Mouse (Mus musculus): ENCODE results near the gene St8sia2.
"Not testable (repeated sequence)": the region's sequence is repeated elsewhere in the genome, so short reads cannot be mapped to it uniquely, and the experiment has no call there.

Gene St8sia2

GRCm38 (mm10) chr7:73989366-73989765 lies 24.1 kb downstream of the St8sia2 start:
- no peak for DNase-seq (ENCODE audit: extremely low read depth, low read depth)

GRCm38 (mm10) chr7:73972157-73972556 lies 41.3 kb downstream of the St8sia2 start:
- DNase-seq (ENCODE audit: extremely low read depth, low read depth), result not testable (repeated sequence)

GRCm38 (mm10) chr7:73965164-73965563 lies 48.3 kb downstream of the St8sia2 start:
- no peak for DNase-seq (ENCODE audit: extremely low read depth, low read depth)

DNA sequence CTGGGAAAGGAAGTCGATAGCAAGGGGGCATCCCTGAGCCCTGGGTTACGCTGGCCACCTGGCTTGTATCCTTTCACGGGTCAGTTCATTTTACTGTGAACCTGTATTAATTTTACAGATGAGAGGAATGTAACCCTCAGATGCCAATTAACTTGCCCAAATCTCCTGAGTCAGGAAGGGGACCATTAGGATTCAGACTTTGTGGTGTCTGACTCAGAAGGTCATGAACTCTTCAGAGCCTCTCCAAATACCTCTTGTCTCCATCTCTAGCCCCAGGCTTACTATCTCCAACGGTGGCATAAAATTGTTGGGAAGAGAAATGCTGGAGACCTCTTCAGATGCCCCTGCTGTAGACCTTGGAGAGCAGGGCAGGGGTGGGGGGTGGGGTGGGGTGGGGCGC lies 51.1 kb downstream of the St8sia2 start:
- no peak for DNase-seq (ENCODE audit: extremely low read depth, low read depth)

DNA sequence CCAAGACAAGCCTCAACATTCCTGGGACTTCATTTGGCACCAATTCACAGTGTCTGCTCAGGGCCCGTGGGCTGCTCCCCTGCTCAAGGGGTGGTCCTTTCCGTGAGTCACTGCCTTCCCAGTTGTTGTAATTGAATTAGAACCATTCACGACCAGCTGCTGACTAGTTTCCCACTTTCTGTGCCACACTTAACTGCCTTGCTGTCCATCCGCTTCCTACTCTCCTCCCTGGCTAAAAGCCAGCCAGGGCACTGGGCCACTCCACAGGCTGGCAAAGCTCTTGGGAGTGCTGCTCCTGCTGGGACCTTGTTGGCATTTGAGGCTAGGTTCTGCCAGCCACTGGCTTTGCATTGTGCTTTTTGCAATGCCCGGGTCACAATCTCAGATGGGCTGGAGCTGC lies 59.0 kb downstream of the St8sia2 start:
- DNase-seq (ENCODE audit: extremely low read depth, low read depth), result no peak

DNA sequence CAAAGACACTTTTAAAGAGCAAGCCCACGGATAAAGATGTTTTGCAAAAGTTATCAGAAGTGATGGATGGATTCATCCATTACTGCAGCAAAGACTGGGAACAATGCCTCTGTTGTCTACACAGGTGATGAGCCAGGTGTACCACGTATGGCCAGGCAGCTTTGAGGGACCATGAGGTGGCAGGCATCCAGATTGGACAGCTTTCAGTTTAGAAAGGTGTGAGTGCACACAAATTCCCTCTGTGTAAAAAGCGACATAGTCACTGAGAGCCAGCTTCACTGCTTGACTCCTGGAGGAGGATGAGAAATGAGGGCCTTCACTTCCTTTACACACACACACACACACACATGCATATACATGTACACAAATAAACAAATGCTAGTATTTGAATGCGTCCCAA lies 60.4 kb downstream of the St8sia2 start:
- no peak for DNase-seq (ENCODE audit: extremely low read depth, low read depth)

DNA sequence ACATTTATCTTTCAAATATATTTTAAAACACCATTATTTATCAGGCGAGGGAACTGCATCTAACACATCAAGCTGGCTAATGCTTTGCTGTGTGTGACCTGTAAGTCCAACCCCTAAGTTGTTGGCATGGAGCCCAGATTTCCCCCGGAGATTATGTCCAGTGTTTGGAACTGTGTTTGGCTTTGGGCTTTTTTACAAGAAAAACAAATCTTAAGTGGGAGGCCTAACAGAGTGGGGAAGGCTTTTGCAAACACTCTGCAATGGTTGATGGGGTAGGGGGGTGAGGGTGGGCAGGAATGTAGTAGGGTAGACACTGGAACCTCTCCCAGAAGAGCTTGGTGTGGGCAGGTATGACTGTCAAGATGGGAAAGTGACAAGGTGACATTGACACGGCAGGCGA lies 71.8 kb downstream of the St8sia2 start:
- no peak for DNase-seq (ENCODE audit: extremely low read depth, low read depth)

DNA sequence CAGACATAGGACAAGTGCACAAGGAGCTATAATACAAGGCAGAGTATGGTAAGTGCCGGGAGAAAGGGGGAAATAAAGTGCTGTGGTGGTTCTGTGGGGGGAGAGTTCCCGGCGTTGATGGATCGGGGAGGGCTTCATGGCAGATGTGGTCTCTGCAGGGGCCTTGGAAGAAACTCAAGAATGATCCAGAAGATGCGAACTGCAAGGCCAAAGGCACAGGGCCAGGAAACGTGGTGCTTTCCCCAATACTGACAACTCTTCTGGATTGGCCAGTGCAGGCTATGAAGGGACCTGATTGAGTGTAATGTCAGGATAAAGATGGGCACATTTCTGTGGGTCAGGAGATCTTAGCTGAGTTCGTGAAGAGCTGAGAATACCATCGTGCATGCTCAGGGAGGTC lies 74.3 kb downstream of the St8sia2 start:
- no peak for DNase-seq (ENCODE audit: extremely low read depth, low read depth)

GRCm38 (mm10) chr7:73938046-73938810 lies 75.3 kb downstream of the St8sia2 start:
- DNase-seq (ENCODE audit: extremely low read depth, low read depth), result no peak

- no peak for DNase-seq (ENCODE audit: extremely low read depth, low read depth)
Observed at GRCm38 (mm10) chr7:73936119-73936518, 77.4 kb downstream of the St8sia2 start.

GRCm38 (mm10) chr7:73935703-73936102 lies 77.8 kb downstream of the St8sia2 start:
- DNase-seq (ENCODE audit: extremely low read depth, low read depth), result no peak

- no peak for DNase-seq (ENCODE audit: extremely low read depth, low read depth)
Observed at GRCm38 (mm10) chr7:73933036-73933435, 80.5 kb downstream of the St8sia2 start.

GRCm38 (mm10) chr7:73920921-73921485 lies 92.5 kb downstream of the St8sia2 start:
- DNase-seq (ENCODE audit: extremely low read depth, low read depth), result no peak

- DNase-seq (ENCODE audit: extremely low read depth, low read depth), result no peak
Observed at GRCm38 (mm10) chr7:73917633-73918311, 95.7 kb downstream of the St8sia2 start.

DNA sequence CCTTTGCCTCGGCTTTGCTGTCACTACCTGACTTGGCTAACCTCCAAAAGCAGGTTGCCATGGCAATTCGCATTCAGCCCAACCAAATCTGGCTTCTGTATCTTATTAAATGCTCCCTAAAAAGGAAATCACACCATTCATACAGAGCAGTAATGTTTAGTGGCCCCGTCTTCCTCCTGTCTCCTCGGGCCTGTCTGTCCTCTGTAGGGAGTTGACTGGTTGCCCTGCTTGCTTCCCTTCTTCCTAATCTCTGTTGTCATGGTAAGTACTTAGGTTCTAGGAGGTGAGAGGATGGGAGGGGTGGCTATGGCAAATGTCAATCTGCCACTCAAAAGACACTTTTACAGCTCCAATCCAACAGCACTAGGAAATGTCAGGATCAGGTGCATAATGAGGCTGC lies 101.6 kb downstream of the St8sia2 start:
- no peak for DNase-seq (ENCODE audit: extremely low read depth, low read depth)

GRCm38 (mm10) chr7:73910843-73911242 lies 102.6 kb downstream of the St8sia2 start:
- no peak for DNase-seq (ENCODE audit: extremely low read depth, low read depth)

DNA sequence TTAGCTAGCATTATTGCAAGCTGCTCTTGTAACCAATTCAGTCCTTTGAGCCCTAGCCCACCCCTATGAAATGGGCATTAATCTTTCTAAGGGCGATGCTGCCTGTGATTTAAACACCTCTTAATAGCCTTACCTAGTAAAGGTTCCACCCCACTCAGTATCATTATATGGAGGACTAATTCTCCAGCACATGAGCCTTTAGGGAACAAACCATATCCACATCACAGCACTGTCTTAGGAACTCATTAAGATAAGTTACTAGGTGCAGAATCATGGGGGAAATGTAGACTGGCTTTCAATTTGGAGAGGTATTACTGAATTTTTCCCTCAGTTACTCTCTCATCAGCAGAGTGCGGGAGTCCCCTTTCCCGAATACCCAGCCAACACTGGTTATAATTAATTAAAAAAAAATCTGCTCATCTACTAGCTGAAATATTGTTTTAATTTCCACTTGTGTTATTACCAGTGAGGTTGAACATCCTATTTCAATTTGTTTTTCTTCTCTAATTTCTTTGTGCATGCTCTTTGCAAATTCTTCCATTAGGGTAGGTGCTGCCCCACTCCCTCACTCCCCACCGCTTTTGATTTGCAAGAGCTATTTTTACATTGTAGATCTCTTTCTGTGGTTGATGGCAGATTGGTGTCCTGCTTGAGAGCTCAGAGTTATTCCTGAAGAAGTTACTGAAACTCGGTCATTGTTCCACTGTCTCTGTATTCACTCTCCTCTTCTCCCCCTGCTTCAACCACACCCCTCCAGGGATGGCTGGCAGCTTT lies 103.9 kb downstream of the St8sia2 start:
- no peak for DNase-seq (ENCODE audit: extremely low read depth, low read depth)

- DNase-seq (ENCODE audit: extremely low read depth, low read depth), result no peak
Observed at GRCm38 (mm10) chr7:73894506-73894905, 119.0 kb downstream of the St8sia2 start.

DNA sequence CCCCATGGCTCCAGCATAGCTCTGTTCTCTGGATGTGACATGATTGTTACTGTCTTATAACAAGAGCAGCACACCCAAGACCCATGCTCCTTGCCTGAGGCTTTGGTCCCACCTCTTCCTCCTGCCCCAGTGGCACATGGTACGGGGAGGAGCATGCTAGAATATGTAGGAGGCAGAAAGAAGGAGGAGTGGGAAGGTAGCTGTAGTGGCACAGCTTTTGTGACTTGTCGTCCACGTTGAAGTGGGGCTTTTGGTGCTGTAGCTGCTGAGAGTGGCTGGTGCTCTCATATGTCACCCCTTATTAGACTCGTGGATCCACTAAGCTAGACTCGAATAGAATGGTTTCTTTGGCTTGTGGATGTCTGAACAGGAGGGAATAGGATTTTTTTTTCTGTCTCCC lies 121.7 kb downstream of the St8sia2 start:
- DNase-seq (ENCODE audit: extremely low read depth, low read depth), result no peak

DNA sequence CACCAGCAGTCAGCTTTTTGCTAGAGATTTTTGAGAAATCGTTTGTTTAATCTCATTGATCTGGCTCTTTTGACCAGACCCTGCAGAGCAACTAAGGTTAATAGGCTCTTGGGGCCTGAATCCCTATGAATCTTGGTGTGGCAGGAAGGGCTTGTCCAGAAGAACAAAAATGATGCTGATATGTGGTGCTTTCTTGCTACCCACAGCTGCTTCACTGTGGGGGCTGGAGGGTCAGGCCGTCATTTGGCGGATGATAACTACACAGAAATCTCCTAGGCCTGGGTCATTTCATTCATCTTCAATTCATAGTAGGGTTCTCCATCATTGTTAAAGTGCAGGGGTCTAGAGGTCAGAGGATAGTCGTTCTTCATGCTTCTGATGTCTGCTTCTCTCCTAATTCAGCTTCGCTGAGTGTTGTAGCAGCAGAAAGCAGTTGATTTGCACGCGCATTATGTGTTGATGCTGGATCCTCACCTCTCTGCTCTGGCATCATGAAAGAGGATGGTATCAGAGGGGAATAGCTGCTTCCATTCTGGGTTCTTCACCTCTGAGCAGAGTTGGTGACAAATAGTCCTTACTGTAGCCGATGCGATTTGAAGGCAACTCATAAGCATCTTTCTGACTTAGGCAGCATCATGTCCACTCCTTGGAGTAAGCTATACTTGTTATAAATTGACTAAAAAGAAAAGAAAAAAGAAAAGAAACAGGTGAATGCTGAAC lies 122.4 kb downstream of the St8sia2 start:
- DNase-seq (ENCODE audit: extremely low read depth, low read depth), result no peak

- no peak for DNase-seq (ENCODE audit: extremely low read depth, low read depth)
Observed at GRCm38 (mm10) chr7:73890466-73890865, 123.0 kb downstream of the St8sia2 start.
